Mouse (Mus musculus): ENCODE measurements around the gene Tsen54. TPM values are rescaled to one million over a fixed set of nuclear protein-coding genes. Genes with fewer than 3 reads are reported as not detected.

Gene Tsen54
- polyA plus RNA-seq, 1 experiment from 2014 or later, result 19.9 TPM

DNA sequence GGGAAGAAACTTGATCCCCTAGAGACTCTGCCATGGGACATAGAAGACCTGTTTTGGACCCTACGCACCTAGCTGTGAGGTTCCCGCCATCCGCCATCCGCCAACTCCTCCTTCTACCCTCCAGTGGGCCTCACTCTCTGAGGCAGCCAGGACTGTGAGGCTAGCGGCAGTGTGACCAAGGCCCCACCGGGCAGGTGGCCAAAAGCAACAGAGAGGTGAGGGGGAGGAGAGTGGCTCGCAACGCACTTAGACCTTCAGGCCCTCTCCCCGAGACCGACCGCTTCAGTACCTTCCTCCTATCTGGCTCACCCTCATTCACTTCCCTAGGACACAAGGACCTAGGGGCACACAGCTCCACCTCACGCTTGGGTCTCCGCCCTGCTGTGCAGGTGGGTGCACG, 4.1 kb upstream of the Tsen54 start:
- ATAC-seq (ENCODE audit: low FRiP score), result no peak
- H3K9ac ChIP-seq, result no peak overlapping the region

DNA sequence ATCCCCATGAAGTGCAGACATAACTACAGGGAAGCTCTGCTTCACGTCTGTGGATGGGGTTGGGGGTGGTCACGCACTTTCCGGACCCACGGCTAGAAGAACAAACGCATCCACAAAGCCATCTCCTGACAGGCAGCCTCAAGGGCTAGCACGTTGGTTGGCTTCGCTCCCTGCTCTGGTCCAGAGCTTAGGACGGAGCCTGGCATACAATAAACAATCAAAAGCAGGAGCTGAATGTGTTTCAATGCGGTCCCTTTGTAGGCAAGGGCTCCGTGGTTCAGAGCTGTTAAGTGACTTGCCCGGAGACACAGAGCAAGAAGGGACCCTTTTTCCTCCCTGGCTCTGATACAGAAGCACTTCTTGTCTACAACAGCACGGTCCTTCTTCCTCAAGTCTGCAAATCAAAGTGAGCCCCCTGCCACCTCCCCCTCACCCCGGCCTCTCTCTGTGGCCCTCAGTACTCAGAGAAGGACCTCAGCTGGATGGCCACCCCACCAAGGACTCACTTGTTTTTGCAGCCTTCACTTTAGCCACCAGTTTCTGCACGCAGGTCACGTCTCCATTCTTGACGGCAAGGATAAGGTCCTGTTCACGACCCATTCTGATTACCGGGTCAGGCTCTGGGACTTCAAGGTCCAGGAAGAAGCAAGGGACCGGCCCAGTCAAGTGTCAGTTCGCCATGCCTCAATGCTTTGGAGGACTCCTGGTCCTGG, 3.0 kb upstream of the Tsen54 start:
- H3K4me2 ChIP-seq (replicated peaks), result peak overlapping the region; percentile 88
- H3K9me3 ChIP-seq (ENCODE audit: control insufficient read depth, low read length), result no peaks in the 10 kb centered on the region
- H3K27ac ChIP-seq, result no peak overlapping the region
- 78% methylated on average over 20 of the region's 20 CpGs for WGBS
- peak overlapping the region; percentile 75 for H3K9ac ChIP-seq
- ATAC-seq (ENCODE audit: low FRiP score), result no peak
- no peaks in the 10 kb centered on the region for H3K27me3 ChIP-seq (ENCODE audit: control insufficient read depth, insufficient read depth, low read length)
- H3K4me1 ChIP-seq (replicated peaks; ENCODE audit: control insufficient read depth, insufficient read depth, low read length), result peaks cover 46% of the 10 kb centered on the region
- DNase-seq (ENCODE audit: low spot score), result no peak
- peak overlapping the region; percentile 71 for H3K4me3 ChIP-seq (replicated peaks; ENCODE audit: low read length)
- 0 out of 2 replicates have a peak, but pooled peaks cover 4% of the 10 kb centered on the region for H3K36me3 ChIP-seq (replicated peaks; ENCODE audit: control insufficient read depth, insufficient read depth)

More for the DNA sequence above, 4.1 kb upstream of the Tsen54 start:
- peak overlapping the region; percentile 88 for H3K4me2 ChIP-seq (replicated peaks)
- no peaks in the 10 kb centered on the region for H3K27me3 ChIP-seq (ENCODE audit: control insufficient read depth, insufficient read depth, low read length)
- H3K27ac ChIP-seq, result peak overlapping the region; percentile 54; the same call in 1 of the 2 replicates
- H3K9me3 ChIP-seq (ENCODE audit: control insufficient read depth, low read length), result no peaks in the 10 kb centered on the region
- WGBS, result 76% methylated on average over 14 of the region's 14 CpGs
- no peak for DNase-seq (ENCODE audit: low spot score)
- H3K4me3 ChIP-seq (replicated peaks; ENCODE audit: low read length), result peak overlapping the region; percentile 9
- H3K4me1 ChIP-seq (replicated peaks; ENCODE audit: control insufficient read depth, insufficient read depth, low read length), result peaks cover 41% of the 10 kb centered on the region
- H3K36me3 ChIP-seq (replicated peaks; ENCODE audit: control insufficient read depth, insufficient read depth), result 0 out of 2 replicates have a peak, but pooled peaks cover 4% of the 10 kb centered on the region

DNA sequence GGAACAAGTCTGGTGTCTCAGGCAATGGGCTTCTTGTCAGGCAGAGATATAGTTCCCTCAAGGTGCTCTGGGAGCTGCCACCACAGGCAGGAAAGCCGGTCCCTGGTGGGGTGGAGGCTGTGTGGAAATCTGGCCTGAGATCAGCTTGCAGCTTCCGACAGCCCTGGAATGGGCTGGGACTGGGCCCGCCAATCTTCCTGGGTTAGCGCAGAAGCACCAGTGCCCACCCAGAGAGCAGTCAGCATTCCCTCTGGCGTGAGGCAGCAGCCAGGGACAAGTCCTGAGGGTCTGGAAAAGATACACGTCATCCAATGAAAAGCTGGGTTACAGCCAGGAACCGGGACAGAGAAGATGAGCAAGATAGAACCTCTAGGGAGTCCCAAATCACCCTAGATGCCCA, 2.4 kb upstream of the Tsen54 start:
- H3K9me3 ChIP-seq (ENCODE audit: control insufficient read depth, low read length), result no peaks in the 10 kb centered on the region
- H3K4me3 ChIP-seq (replicated peaks; ENCODE audit: low read length), result peak overlapping the region; percentile 71
- H3K27ac ChIP-seq, result no peak overlapping the region
- peak overlapping the region; percentile 75 for H3K9ac ChIP-seq
- ATAC-seq (ENCODE audit: low FRiP score) (no peak), DNase-seq (ENCODE audit: low spot score) (no peak)
- H3K36me3 ChIP-seq (replicated peaks; ENCODE audit: control insufficient read depth, insufficient read depth), result peaks cover 6% of the 10 kb centered on the region; the same call in 1 of the 2 replicates
- 40% methylated on average over 7 of the region's 7 CpGs for WGBS
- peaks cover 46% of the 10 kb centered on the region for H3K4me1 ChIP-seq (replicated peaks; ENCODE audit: control insufficient read depth, insufficient read depth, low read length)
- H3K4me2 ChIP-seq (replicated peaks), result peak overlapping the region; percentile 88
- no peaks in the 10 kb centered on the region for H3K27me3 ChIP-seq (ENCODE audit: control insufficient read depth, insufficient read depth, low read length)

DNA sequence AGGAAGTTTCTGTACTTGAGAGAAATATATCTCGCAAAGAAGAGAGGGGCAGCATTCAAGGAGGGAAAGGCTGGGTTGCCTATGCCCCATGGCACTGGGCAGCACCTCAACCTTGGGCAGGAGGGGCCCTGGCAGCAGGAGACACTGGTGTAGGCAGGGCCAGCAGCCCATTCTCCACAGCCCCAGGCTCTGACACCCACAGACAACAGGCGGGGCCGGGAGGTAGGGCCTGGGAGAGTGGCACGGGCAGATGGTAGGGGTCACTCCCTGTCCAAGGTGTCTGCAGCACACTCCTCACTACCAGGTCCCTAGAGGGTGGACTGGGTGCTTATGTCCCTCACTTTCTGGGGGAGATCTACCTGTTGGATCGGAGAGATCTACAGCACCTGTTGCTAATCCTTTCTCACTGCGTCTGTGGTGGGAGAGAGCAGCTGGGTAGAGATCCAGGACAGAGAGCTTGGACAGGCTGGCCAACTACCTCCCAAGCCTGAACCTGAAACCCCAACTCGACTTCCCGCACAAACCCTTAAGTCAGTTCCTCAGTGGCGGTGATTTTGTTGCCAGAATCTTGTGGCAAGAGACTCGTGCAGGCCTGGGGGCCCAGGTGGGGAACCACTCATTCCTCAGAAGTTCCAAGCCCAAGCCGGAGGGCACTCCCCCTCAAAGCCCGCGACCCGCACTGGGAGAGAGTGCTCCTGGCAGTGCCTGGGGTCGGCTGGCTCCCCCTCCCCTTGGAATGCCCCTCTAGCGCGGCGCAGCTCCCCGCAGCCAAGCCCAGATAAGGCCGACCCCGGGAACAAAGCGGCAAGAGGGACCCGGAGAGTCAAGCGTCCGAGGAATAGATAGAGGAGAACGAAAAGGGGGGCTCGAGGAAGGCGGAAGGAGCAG, 1.7 kb upstream of the Tsen54 start:
- H3K9ac ChIP-seq, result peak overlapping the region; percentile 75
- no peaks in the 10 kb centered on the region for H3K9me3 ChIP-seq (ENCODE audit: control insufficient read depth, low read length)
- peaks cover 45% of the 10 kb centered on the region for H3K4me1 ChIP-seq (replicated peaks; ENCODE audit: control insufficient read depth, insufficient read depth, low read length)
- 5% methylated on average over 24 of the region's 28 CpGs for WGBS
- no peaks in the 10 kb centered on the region for H3K27me3 ChIP-seq (ENCODE audit: control insufficient read depth, insufficient read depth, low read length)
- no peak for DNase-seq (ENCODE audit: low spot score)
- peaks cover 7% of the 10 kb centered on the region; the same call in 1 of the 2 replicates for H3K36me3 ChIP-seq (replicated peaks; ENCODE audit: control insufficient read depth, insufficient read depth)
- ATAC-seq (ENCODE audit: low FRiP score), result no peak
- peak overlapping the region; percentile 88 for H3K4me2 ChIP-seq (replicated peaks)
- H3K4me3 ChIP-seq (replicated peaks; ENCODE audit: low read length), result peak overlapping the region; percentile 71
- H3K27ac ChIP-seq, result peak overlapping the region; percentile 65; the same call in 1 of the 2 replicates

DNA sequence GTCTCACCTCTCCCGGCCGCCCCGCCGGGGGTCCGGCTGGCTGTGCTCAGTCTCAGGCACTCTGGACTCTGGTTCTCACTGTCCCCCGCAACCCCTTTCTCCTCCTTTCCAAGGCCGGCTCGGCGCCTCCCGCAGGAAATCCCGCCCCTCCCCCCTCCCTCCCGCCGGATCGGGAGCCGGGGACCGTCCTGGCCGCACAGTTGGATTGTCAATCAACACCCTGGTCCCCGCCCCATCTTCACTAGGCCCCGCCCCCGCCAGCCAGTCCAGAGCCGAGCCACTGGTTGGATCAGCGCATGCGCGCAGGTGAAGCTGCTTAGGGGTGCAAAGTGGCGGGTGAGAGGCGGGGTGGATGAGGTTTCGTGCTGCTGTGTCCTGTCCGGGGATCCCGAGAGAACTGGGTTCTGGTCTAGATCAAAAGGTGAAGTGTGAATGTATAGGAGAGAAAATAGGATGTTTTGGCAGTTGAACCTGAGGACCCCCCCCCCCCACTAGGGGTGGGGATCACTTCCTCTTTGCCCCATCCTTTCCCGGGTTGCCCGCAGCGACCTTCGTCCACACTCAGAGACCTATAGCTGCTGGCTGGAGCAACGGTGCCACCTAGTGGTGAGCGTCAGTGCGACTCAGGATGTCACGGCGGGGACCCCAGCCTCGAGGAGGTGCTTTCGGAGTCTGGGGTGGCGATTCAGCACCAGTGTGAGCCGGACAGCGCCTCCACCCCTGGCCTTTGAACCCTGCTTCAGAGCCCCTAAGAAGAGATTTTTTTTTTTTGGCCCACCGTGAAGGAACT, 822 bp upstream of the Tsen54 start, which contains the start of gene Caskin2:
Gene Caskin2, minus strand, starts transcription at position 133 of the 790 bp plus-strand sequence.
- peak within 1 kb of the TSS; percentile 77 for H3K9ac ChIP-seq
- peak within 1 kb of the TSS; percentile 65; the same call in 1 of the 2 replicates for H3K27ac ChIP-seq
- H3K4me1 ChIP-seq (replicated peaks; ENCODE audit: control insufficient read depth, insufficient read depth, low read length), result peaks cover 36% of the 10 kb centered on the region
- H3K4me3 ChIP-seq (replicated peaks; ENCODE audit: low read length), result peak within 1 kb of the TSS; percentile 71
- H3K27me3 ChIP-seq (ENCODE audit: control insufficient read depth, insufficient read depth, low read length), result no peaks in the 10 kb centered on the region
- H3K9me3 ChIP-seq (ENCODE audit: control insufficient read depth, low read length), result no peaks in the 10 kb centered on the region
- DNase-seq (ENCODE audit: low spot score) (peak; percentile 93), ATAC-seq (ENCODE audit: low FRiP score) (peak; percentile 90)
- H3K36me3 ChIP-seq (replicated peaks; ENCODE audit: control insufficient read depth, insufficient read depth), result peaks cover 15% of the 10 kb centered on the region
- peak within 1 kb of the TSS; percentile 88 for H3K4me2 ChIP-seq (replicated peaks)
- WGBS, result under 1% methylated on average over 44 of the region's 44 CpGs

DNA sequence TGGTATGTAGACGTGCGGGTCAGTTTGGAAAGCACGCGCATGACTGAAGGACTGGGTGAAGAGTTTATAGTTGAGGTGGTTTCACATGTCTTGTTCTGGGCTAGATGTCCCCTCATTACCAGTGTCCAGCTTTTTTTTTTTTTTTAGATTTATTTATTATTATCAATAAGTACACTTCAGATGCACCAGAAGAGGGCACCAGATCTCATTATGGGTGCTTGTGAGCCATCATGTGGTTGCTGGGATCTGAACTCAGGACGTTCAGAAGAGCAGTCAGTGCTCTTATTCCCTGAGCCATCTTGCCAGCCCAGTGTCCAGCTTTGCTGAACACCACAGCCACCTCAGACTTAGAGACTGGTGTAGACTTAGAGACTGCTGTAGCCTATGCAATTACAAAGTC, 2.8 kb downstream of the Tsen54 start:
- no peak for ATAC-seq (ENCODE audit: low FRiP score)
- 86% methylated on average over 5 of the region's 5 CpGs for WGBS
- peaks cover 15% of the 10 kb centered on the region for H3K4me1 ChIP-seq (replicated peaks; ENCODE audit: control insufficient read depth, insufficient read depth, low read length)

DNA sequence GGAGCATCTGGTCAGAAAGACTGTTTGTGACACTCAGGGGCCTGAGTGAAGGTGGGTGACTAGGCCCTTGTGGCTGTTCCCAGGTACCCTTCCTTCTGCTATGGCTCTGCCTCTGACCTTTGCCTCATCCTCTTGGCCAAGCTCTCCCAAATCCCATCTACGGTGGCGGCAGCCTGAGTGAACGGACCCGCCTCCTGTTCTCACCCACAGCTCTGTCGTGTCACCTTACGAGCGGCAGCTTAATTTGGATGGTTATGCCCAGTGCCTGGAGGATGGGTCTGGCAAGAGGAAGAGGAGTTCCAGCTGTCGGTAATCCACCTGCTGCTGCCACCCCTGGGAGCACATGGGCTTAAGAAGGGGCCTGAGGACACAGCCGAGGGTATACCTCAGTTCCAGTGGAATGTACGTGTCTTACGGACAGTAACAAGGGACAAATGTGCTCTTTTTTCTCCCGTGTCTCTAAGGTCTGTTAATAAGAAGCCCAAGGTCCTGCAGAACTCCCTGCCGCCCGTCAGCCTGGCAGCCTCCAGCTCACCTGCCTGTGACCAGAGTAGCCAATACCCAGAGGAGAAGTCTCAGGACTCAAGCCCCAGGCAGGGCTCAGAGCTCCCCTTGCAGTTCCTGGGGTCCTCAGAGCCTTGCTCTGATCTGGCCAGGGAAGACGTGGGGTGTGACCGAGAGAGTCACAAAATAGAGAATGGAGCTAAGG, 5.5 kb downstream of the Tsen54 start:
- peaks cover 53% of the 10 kb centered on the region for H3K36me3 ChIP-seq (replicated peaks; ENCODE audit: control insufficient read depth, insufficient read depth)
- WGBS, result 92% methylated on average over 16 of the region's 16 CpGs
- DNase-seq (ENCODE audit: low spot score) (no peak), ATAC-seq (ENCODE audit: low FRiP score) (no peak)
- H3K9ac ChIP-seq, result no peak overlapping the region
- no peak overlapping the region for H3K4me3 ChIP-seq (replicated peaks; ENCODE audit: low read length)
- no peak overlapping the region for H3K4me2 ChIP-seq (replicated peaks)
- peaks cover 16% of the 10 kb centered on the region for H3K27me3 ChIP-seq (ENCODE audit: control insufficient read depth, insufficient read depth, low read length)
- no peaks in the 10 kb centered on the region for H3K9me3 ChIP-seq (ENCODE audit: control insufficient read depth, low read length)
- no peak overlapping the region for H3K27ac ChIP-seq
- peaks cover 17% of the 10 kb centered on the region; the same call in 1 of the 2 replicates for H3K4me1 ChIP-seq (replicated peaks; ENCODE audit: control insufficient read depth, insufficient read depth, low read length)

More for the DNA sequence above, 2.8 kb downstream of the Tsen54 start:
- peaks cover 46% of the 10 kb centered on the region for H3K36me3 ChIP-seq (replicated peaks; ENCODE audit: control insufficient read depth, insufficient read depth)
- H3K9ac ChIP-seq, result no peak overlapping the region
- H3K9me3 ChIP-seq (ENCODE audit: control insufficient read depth, low read length), result no peaks in the 10 kb centered on the region
- DNase-seq (ENCODE audit: low spot score), result no peak
- H3K4me2 ChIP-seq (replicated peaks), result no peak overlapping the region
- H3K27me3 ChIP-seq (ENCODE audit: control insufficient read depth, insufficient read depth, low read length), result no peaks in the 10 kb centered on the region
- no peak overlapping the region for H3K4me3 ChIP-seq (replicated peaks; ENCODE audit: low read length)
- H3K27ac ChIP-seq, result no peak overlapping the region

DNA sequence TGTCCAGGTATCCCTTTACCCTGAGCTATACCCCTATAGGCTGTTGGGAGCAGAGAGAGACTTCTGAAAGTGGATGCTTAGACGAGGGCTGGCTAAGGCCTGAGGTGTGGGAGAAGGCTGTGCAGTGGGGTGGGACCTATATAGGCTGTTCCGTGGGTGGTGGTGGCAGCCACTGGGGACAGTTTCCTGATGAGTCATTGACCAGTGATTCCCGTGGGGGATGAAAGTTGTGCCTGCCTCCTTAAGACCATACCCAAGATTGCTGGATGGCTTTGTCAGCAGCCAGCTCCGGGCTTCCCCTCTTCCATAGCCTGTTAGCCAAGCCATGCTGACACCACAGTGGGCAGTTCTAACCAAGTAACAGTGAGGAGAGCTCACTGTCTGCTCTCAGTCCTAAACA, 6.5 kb downstream of the Tsen54 start:
- ATAC-seq (ENCODE audit: low FRiP score), result no peak
- H3K9me3 ChIP-seq (ENCODE audit: control insufficient read depth, low read length), result no peaks in the 10 kb centered on the region
- no peak overlapping the region for H3K4me2 ChIP-seq (replicated peaks)
- peaks cover 25% of the 10 kb centered on the region for H3K27me3 ChIP-seq (ENCODE audit: control insufficient read depth, insufficient read depth, low read length)
- H3K9ac ChIP-seq, result no peak overlapping the region
- no peak overlapping the region for H3K4me3 ChIP-seq (replicated peaks; ENCODE audit: low read length)
- H3K4me1 ChIP-seq (replicated peaks; ENCODE audit: control insufficient read depth, insufficient read depth, low read length), result peaks cover 11% of the 10 kb centered on the region; the same call in 1 of the 2 replicates
- no peak overlapping the region for H3K27ac ChIP-seq
- 82% methylated on average over 4 of the region's 4 CpGs for WGBS
- peaks cover 53% of the 10 kb centered on the region for H3K36me3 ChIP-seq (replicated peaks; ENCODE audit: control insufficient read depth, insufficient read depth)
- DNase-seq (ENCODE audit: low spot score), result no peak
